Mouse (Mus musculus) central nervous system, embryonic 11.5 days (tissue): ENCODE measurements around the gene Arap2. TPM values are rescaled to one million over a fixed set of nuclear protein-coding genes. Genes with fewer than 3 reads are reported as not detected.

Experiments used
- polyA plus RNA-seq: library from polyadenylated mRNA; depleted of rRNA; stranded (reverse); fragments of >200 nt; gene quantifications from 2 replicates; pipeline ENCODE4 v1.2.3, GENCODE M21; 2012; rRNA removed

Arap2 gene
- 0.88 and 1.2 TPM in 2 replicates for polyA plus RNA-seq

DNA sequence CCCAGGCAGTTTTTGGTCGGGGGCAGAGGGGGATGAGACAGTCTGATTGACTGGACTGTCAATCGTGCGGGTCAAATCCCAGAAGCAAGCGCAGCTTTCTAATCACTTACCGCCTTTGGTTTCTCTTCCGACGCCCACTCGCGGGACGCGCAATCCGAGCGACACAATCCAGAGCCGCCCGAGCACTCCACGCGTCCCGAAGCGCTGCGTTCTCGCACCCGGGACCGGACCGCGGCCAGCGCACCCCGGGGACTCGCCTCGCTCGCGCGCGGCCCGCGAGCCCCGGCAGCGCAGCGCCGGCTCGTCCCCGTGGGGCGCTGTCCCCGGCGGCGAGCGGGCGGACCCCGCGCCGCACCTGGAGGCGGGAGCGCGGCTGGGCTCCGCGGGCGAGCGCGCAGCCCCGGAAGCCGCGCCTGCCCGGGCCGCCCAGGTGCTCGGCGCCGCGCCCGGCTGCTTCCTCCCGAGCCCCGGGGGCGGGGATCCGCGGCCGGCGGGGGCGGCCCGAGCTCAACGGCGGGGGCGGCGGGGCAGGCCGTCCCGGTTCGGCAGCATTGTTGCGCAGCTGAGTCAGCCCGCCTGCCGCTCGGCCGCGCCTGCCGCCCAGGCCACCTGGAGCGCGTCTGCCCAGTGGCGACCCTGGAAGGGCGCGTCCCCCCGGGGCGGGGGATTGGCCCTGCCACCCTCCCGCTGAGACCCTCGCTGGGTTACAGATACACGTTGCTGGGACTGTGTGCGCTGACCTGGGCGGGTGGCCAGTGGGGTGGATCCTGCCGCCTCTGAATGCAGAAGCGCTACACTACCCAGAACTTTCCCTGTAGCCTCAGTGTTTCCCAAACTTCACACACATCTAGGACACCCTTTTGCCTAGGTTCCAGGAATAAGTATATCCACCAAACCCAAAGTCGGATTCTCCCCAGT lies at the start of gene Arap2:
Gene Arap2, minus strand, starts transcription at position 376 of the 918 bp plus-strand sequence.

DNA sequence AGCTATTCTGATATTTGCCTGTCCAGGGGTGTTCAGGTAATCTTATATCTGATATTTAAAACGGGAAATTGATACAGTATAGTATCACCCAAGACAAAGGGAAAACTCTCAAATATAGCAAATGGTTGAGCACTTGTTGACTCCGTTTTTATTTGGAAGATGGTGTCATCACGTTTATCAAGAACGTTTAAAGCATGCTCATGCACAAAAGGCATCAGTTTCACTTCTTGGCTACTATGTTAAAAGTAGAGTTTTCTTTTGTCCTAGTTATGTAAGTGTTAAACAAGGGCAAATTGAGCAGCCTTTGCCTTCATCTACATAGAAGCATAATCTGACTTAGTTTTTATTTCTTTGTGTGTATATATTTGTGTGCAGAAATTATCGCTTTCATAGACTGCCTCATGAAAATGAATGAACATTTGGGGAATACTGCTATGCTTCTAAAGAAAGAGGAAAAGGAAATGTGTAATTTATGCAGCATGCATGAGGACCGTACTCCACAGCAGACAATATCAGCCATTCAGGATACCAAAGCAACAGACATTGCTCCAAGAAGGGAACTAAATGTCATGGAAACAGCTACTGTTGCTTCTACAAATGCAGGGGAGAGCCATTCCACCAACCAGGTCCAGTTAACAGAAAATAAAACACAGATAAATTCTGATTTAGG lies 47.6 kb upstream of the Arap2 start, which contains the start of gene Dthd1:
Gene Dthd1, plus strand, starts transcription at position 422 of the 670 bp plus-strand sequence.

Other genes with a start within 250 kb of the Arap2 start
- not detected in 2 replicates for gene Dthd1, start 47.7 kb upstream of the Arap2 start, polyA plus RNA-seq